Mouse (Mus musculus) heart, embryonic 16.5 days (tissue): ENCODE data around the gene Clip4. TPM values are rescaled to one million over a fixed set of nuclear protein-coding genes. Genes with fewer than 3 reads are reported as not detected.

ENCODE experiments used
- ATAC-seq: fragments of 200-750 bp; cut with Nextera tagmentation; replicated peaks from 2 replicates; pipeline ENCODE4 v1.8.0; 2017; ENCODE audit warnings: moderate number of reproducible peaks; ENCODE audit not compliant: insufficient read depth, low FRiP score; ENCODE audit errors: extremely low read depth
- H3K27ac ChIP-seq: fragments of 300-500 bp; sonication (generic); 2 replicates; pipeline ENCODE4 v1.5.1; 2014; ENCODE audit warnings: mild to moderate bottlenecking, low read length, control low read depth, moderate library complexity
- H3K27me3 ChIP-seq: fragments of 300-500 bp; sonication (generic); 2 replicates; pipeline ENCODE4 v1.6.1; 2014; ENCODE audit warnings: low read length, mixed read lengths; ENCODE audit not compliant: control insufficient read depth, insufficient read depth
- H3K36me3 ChIP-seq: fragments of 300-500 bp; sonication (generic); 2 replicates; pipeline ENCODE4 v1.6.1; 2014; ENCODE audit not compliant: control insufficient read depth, insufficient read depth
- H3K4me1 ChIP-seq: fragments of 300-500 bp; sonication (generic); 2 replicates; pipeline ENCODE4 v1.6.1; 2014; ENCODE audit warnings: low read length, mixed read lengths; ENCODE audit not compliant: control insufficient read depth, insufficient read depth
- H3K4me2 ChIP-seq: fragments of 300-500 bp; sonication (generic); 2 replicates; pipeline ENCODE4 v1.6.1; 2014; ENCODE audit warnings: low read depth, mild to moderate bottlenecking, control low read depth, low read length
- H3K4me3 ChIP-seq: fragments of 300-500 bp; sonication (generic); 2 replicates; pipeline ENCODE4 v1.5.1; 2014; ENCODE audit warnings: mild to moderate bottlenecking, control low read depth, low read length
- H3K9ac ChIP-seq: fragments of 300-500 bp; sonication (generic); 2 replicates; pipeline ENCODE4 v1.6.1; 2014; ENCODE audit warnings: low read length, control low read depth
- H3K9me3 ChIP-seq: fragments of 300-500 bp; sonication (generic); replicated peaks from 2 replicates; pipeline ENCODE4 v1.6.1; 2016; ENCODE audit warnings: low read length; ENCODE audit not compliant: control insufficient read depth
- WGBS: fragments of 180-500 bp; shearing (Covaris S2); extraction: QIAGEN DNeasy Blood & Tissue Kit; methylation state at CpG from one replicate; pipeline ENCODE4 v1.1.7; 2014; 5-methylcytosine and 5-hydroxymethylcytosine counted together
- polyA plus RNA-seq: library from polyadenylated mRNA; unstranded; fragments of >200 nt; fragmentation: Nextera tagmentation; extraction: Ambion mirVana; gene quantifications from 2 replicates; pipeline ENCODE4 v1.2.1, GENCODE M21; 2015

Clip4 gene
- polyA plus RNA-seq, 1 experiment from 2014 or later: 35.8 TPM

- no peak overlapping the region for H3K27ac ChIP-seq
- WGBS: 33% methylated on average over 4 of the region's 4 CpGs
- no peak overlapping the region for H3K9ac ChIP-seq
- peaks cover 4% of the 10 kb centered on the region for H3K27me3 ChIP-seq
- ATAC-seq: no peak
- peaks cover 10% of the 10 kb centered on the region for H3K9me3 ChIP-seq
- no peak overlapping the region for H3K4me3 ChIP-seq
- peaks cover 20% of the 10 kb centered on the region for H3K4me1 ChIP-seq
- no peak overlapping the region for H3K4me2 ChIP-seq
- H3K36me3 ChIP-seq: 0 out of 2 replicates have a peak, but pooled peaks cover 2% of the 10 kb centered on the region
Observed at GRCm38 (mm10) chr17:71780945-71781344, 12.7 kb downstream of the Clip4 start.

- WGBS: under 1% methylated on average over 29 of the region's 29 CpGs
- Histone ChIP-seq H3K36me3 (0 out of 2 replicates have a peak, but pooled peaks cover 2% of the 10 kb centered on the region), H3K9ac (peak overlapping the region; percentile 90), H3K9me3 (peaks cover 10% of the 10 kb centered on the region), H3K27ac (peak overlapping the region; percentile 89), H3K4me1 (peaks cover 20% of the 10 kb centered on the region), H3K4me2 (peak overlapping the region; percentile 73), H3K27me3 (peaks cover 4% of the 10 kb centered on the region), H3K4me3 (peak overlapping the region; percentile 79)
- ATAC-seq: peak; percentile 80
Observed at GRCm38 (mm10) chr17:71782242-71782698, 14.0 kb downstream of the Clip4 start.

- 1% methylated on average over 49 of the region's 59 CpGs for WGBS
- H3K4me2 ChIP-seq: peak overlapping the region; percentile 73
Observed at GRCm38 (mm10) chr17:71782699-71783365, 14.6 kb downstream of the Clip4 start.

GRCm38 (mm10) chr17:71783366-71783735, 15.1 kb downstream of the Clip4 start:
- H3K9ac ChIP-seq: peak overlapping the region; percentile 90
- H3K4me1 ChIP-seq: peaks cover 20% of the 10 kb centered on the region
- ATAC-seq: peak; percentile 38
- peaks cover 6% of the 10 kb centered on the region for H3K9me3 ChIP-seq
- H3K36me3 ChIP-seq: 0 out of 2 replicates have a peak, but pooled peaks cover 2% of the 10 kb centered on the region
- peak overlapping the region; percentile 73 for H3K4me2 ChIP-seq
- WGBS: 13% methylated on average over 10 of the region's 10 CpGs
- peak overlapping the region; percentile 89 for H3K27ac ChIP-seq
- peak overlapping the region; percentile 79 for H3K4me3 ChIP-seq
- H3K27me3 ChIP-seq: peaks cover 4% of the 10 kb centered on the region

More at GRCm38 (mm10) chr17:71782699-71783365, 14.6 kb downstream of the Clip4 start:
- H3K27me3 ChIP-seq: peaks cover 4% of the 10 kb centered on the region
- peak overlapping the region; percentile 79 for H3K4me3 ChIP-seq
- peaks cover 20% of the 10 kb centered on the region for H3K4me1 ChIP-seq
- 0 out of 2 replicates have a peak, but pooled peaks cover 2% of the 10 kb centered on the region for H3K36me3 ChIP-seq
- H3K9ac ChIP-seq: peak overlapping the region; percentile 90
- peak; percentile 66 for ATAC-seq
- H3K9me3 ChIP-seq: peaks cover 10% of the 10 kb centered on the region
- peak overlapping the region; percentile 89 for H3K27ac ChIP-seq

GRCm38 (mm10) chr17:71786456-71786855, 18.2 kb downstream of the Clip4 start:
- no peaks in the 10 kb centered on the region for H3K36me3 ChIP-seq
- no peak for ATAC-seq
- no peaks in the 10 kb centered on the region for H3K9me3 ChIP-seq
- H3K4me3 ChIP-seq: no peak overlapping the region
- H3K4me1 ChIP-seq: peaks cover 13% of the 10 kb centered on the region
- no peak overlapping the region for H3K27ac ChIP-seq
- peaks cover 4% of the 10 kb centered on the region for H3K27me3 ChIP-seq
- H3K4me2 ChIP-seq: no peak overlapping the region
- H3K9ac ChIP-seq: no peak overlapping the region

GRCm38 (mm10) chr17:71791109-71791508, 22.8 kb downstream of the Clip4 start:
- no peak overlapping the region for H3K4me3 ChIP-seq
- H3K4me2 ChIP-seq: no peak overlapping the region
- no peaks in the 10 kb centered on the region for H3K9me3 ChIP-seq
- WGBS: 83% methylated on average over 4 of the region's 4 CpGs
- peaks cover 6% of the 10 kb centered on the region; the same call in 1 of the 2 replicates for H3K36me3 ChIP-seq
- H3K4me1 ChIP-seq: no peaks in the 10 kb centered on the region
- no peak for ATAC-seq
- H3K9ac ChIP-seq: no peak overlapping the region
- no peak overlapping the region for H3K27ac ChIP-seq
- no peaks in the 10 kb centered on the region for H3K27me3 ChIP-seq

- Histone ChIP-seq H3K4me3 (no peak overlapping the region), H3K4me2 (no peak overlapping the region), H3K27ac (no peak overlapping the region), H3K27me3 (no peaks in the 10 kb centered on the region), H3K4me1 (no peaks in the 10 kb centered on the region), H3K9me3 (no peaks in the 10 kb centered on the region), H3K9ac (no peak overlapping the region), H3K36me3 (peaks cover 6% of the 10 kb centered on the region; the same call in 1 of the 2 replicates)
- no peak for ATAC-seq
- 53% methylated on average over 4 of the region's 4 CpGs for WGBS
Observed at GRCm38 (mm10) chr17:71791622-71792021, 23.3 kb downstream of the Clip4 start.

- no peak overlapping the region for H3K4me3 ChIP-seq
- no peaks in the 10 kb centered on the region for H3K27me3 ChIP-seq
- H3K9ac ChIP-seq: no peak overlapping the region
- 65% methylated on average over 15 of the region's 15 CpGs for WGBS
- H3K9me3 ChIP-seq: no peaks in the 10 kb centered on the region
- peak; percentile 67; the same call in 1 of the 2 replicates for ATAC-seq
- no peak overlapping the region for H3K4me2 ChIP-seq
- no peaks in the 10 kb centered on the region for H3K4me1 ChIP-seq
- H3K36me3 ChIP-seq: peaks cover 13% of the 10 kb centered on the region
- H3K27ac ChIP-seq: peak overlapping the region; percentile 46
Observed at GRCm38 (mm10) chr17:71795521-71796205, 27.4 kb downstream of the Clip4 start.

- Histone ChIP-seq H3K36me3 (peaks cover 22% of the 10 kb centered on the region), H3K4me2 (no peak overlapping the region), H3K9me3 (no peaks in the 10 kb centered on the region), H3K9ac (no peak overlapping the region), H3K4me3 (no peak overlapping the region), H3K27ac (no peak overlapping the region), H3K4me1 (no peaks in the 10 kb centered on the region), H3K27me3 (no peaks in the 10 kb centered on the region)
- no peak for ATAC-seq
- 88% methylated on average over 6 of the region's 6 CpGs for WGBS
Observed at GRCm38 (mm10) chr17:71803456-71803855, 35.2 kb downstream of the Clip4 start.
